Mouse (Mus musculus): ENCODE measurements at regions not wholly inside any gene's neighbourhood (a gene's known extent, or its start where the extent isn't known, plus 50 kb on each side); places are given as distances from the start of the nearest gene placed in this dataset.

DNA sequence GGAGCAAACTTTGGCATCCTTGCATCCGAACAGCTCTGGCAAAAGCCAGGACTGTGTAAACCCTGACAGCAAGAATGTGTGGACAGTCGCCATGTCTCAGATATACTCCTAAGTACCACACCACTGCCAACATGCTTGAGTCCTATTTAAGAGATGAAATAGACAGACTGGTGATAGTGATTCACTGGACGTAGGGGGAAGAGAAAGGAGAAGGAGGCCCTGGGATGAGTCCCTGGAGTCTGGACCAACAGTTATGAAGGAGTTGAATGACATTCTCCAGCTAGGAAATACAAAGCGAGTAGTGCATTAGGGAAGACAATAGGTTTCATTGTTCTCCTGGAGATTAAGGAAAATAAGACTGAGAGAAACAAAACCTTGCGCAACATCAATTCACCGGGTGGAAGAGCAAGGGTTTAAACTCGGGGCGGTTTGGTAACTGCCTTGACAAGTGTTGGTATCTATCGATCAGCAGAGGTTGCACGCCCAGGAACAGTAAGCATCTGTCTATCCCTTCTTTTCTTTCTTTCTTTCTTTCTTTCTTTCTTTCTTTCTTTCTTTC lies 54.3 kb upstream of the Nrbf2 start:
- no peak for DNase-seq (ENCODE audit: low spot score in 2 of 2)

DNA sequence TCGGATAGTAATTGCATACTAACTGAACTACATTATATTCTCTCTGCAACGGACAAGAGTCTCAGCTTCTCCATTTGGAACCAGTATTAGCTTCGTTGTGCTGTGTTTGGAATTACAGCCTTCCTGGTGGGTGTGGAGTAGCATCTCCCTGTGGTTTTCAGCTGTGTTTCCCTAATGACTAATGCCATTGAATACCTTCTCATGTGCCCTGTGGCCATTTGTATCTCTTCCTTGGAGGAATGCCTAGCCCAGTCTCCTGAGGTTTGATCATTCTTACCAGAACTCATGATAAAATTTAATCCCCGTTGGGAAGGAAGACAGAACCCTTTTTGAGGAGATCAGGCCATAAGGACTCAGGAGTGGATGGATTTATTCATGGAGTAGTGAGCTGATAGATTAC lies 59.6 kb upstream of the Nrbf2 start:
- DNase-seq (ENCODE audit: low spot score in 2 of 2) = no peak

DNA sequence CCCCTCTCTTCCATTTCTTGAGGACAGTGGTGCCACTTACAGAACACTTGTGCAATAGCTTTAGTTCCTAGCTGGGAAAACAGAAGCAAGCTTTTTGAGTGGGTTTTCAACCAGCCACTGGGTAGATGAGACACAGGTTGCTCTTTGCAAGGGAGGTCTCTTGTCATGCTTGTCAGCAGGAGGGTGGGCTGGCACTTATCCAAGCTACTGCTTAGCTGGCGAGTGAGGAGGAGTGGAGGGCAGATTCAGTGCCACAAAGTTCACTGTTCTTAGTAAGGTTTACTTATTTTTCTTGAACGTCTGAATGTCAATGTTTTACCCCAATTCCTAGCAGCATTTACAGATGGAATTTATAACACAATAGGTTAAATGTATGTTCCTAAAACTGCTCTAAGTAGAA lies 65.9 kb upstream of the Nrbf2 start:
- no peak for DNase-seq (ENCODE audit: low spot score in 2 of 2)

DNA sequence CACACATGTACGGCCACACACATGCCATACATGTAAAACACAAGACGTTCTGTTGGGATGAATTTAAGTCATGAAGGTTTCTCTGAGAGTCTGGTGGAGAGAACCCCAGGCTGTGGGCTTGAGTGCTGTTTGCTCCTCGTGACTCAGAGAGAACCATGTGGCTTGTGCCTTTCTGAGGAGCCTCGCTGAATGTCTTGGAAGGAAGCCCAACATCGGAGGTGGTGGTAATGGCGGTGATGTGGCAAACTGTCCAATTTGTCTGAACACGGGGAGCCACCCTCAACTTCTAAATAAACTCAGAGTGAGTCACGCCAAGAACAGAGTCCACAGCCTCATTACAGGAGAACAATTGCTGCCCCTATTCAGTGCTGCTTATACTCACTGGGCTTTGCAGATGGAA lies 75.7 kb upstream of the Nrbf2 start:
- DNase-seq (ENCODE audit: low spot score in 2 of 2) = peak; percentile 57 to 61

DNA sequence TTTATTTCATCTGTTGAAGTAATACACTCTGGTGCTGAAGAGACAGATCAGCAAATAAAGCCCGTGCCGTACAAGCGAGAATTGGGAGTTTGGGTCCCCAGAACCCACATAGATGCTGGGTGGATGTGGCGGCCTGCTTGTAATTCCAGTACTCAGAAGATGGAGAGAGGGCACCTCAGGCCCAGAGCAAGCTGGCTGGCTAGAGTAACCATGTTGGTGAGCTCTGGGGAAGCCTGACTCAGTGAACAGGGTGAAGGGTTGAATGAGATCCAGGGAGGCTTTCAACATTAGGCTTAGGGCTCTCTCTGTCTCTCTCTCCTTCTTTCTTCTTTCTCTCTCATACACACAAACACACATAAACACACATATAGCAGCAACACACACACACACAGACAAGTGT lies 76.2 kb upstream of the Nrbf2 start:
- no peak for DNase-seq (ENCODE audit: low spot score in 2 of 2)

DNA sequence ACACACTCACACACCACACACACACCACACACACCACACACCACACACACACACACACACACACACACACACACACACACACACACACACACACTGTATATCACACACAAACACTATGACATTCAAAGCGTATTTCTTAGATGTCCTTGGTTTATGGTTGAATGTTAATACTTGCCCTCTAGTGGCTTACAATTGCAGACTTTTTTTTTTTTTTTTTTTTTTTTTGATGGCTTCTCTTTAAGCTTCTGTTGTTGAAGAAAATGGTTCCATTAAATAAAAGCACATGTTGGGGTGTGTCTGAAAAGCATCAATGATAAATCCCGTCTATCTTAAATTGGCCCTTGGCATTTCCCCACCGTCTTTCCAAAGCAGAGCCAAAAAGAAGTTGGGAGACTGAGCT lies 79.5 kb upstream of the Nrbf2 start:
- DNase-seq (ENCODE audit: low spot score in 2 of 2) = no peak

DNA sequence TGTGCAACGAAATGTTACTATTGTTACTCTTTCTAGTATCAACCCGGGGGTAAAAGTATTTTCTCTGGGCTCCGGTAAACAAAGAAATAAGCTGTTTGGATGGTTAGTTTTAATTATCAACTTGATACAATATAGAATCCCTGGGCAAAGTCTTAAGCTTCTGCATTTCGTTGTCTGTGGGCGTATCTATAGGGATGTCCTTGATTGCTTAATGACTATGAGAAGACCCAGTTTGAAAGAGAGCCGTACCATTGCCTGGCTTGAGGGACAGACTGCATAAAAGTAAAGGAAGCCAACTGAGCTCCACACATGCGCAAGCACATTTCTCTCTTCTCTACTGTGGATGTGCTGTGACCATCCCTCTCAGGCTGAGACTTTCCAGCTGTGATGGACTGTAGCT lies 80.1 kb upstream of the Nrbf2 start:
- no peak for DNase-seq (ENCODE audit: low spot score in 2 of 2)

DNA sequence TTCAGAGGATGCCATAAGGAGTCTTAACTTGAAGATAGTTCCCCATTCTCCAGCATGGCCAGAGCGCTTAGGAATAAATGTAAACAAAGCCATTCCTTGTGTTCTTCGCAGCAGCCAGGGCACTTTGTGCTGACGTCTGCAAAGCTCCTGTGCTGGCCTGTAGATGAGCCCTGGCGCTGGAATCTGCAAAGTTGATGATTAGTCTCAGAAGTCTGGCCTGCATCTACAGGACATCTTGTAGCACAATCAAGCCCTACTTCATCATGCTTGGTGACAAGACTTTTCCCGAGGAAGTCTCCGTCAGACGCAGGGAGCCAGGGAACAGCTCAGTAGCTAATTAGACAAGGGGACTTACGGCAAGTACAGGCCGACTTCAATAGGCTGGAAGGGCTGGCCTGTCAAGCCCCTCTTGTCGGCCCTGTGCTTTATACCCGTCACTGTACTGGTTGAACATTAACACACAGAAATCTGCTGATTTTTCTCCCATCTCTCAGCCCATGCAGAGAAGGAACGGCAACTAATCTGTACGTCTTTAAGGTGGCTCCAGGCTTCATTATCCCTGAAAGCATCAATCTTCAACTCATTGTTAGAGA lies 87.6 kb upstream of the Nrbf2 start:
- no peak for DNase-seq (ENCODE audit: low spot score in 2 of 2)

DNA sequence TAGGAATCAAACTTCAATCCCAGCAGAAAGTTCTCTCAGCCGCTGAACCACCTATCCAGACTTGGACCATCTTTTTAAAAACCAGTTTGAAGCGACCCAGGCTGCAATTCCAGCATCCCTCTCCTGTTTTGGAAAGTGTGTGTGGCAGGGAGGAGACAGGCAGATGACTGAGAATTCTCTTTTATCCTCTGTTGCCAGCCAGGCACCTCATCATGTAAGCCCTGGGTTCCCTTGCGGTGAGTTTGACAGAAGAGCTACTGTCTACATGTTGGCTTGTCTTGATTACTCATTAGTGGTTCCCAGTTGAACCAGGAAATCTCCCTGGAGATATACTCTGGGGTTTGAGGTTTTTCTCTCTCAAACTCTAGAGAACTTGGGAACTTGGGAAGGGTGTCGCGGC lies 91.5 kb upstream of the Nrbf2 start:
- no peak for DNase-seq (ENCODE audit: low spot score in 2 of 2)

DNA sequence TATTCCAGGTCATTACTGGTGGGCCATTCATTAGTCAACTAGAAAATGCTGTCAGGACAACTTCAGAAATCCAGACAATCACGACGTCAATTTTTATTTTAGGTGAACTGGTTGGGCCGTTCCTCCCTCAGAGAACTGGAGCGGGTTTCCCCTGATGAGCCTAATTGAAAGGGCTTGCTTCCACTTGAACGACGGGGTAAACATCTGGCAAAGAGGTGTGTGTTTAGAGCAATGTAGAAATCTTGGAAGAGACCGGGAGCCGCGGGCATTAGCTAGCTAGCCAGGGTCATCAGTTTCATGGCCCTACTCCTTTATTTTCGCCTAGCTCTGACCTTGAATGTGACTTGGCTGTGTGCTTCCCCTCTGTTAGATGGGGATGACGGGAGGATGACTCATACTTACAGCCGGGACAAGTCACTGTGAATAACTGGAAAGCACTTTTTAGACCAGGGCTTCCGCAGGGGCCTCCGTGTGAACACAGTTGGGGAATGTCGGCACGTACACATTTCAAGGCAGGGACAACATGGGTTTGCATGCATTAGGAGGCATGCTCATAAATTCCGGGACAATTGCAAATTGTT lies 92.6 kb upstream of the Nrbf2 start:
- DNase-seq (ENCODE audit: low spot score in 2 of 2) = no peak

DNA sequence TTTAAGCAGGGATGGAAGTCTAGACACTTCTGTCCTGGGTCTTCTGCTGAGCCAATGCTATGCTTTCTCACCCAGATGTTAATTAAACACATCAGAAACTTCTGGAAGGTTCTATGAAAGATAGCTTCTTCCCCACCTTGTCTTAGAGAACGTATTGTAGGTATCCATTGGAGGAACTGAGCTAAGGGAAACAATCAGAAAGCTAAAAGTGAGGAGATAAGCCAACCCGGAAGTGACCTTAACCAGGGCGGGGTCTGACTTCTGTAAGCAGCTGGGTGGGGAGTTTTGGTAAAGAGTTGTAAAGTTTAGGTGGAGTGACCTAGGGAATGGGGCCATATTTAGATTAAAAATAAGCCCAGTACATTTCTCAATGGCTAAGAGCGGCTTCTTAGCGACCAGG lies 95.1 kb upstream of the Nrbf2 start:
- DNase-seq (ENCODE audit: low spot score in 2 of 2) = no peak

DNA sequence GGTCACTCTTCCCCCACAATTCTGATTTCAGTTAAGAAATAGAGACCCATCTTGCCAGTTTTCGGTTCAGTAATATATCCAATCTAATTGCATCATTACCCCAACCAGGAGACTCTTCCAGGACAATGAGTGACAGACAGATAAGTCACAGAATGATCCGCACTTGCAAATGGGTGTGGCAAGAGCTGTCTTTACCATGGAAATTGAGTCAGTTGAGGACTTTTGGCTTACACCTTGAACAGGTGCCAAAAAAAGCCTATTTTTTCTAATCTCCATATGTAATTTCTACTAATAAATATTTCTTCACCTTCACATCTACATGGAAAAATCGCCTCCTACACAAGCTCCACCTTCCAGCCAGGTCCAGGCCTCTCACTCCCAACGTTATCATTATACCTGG lies 98.2 kb upstream of the Nrbf2 start:
- DNase-seq (ENCODE audit: low spot score in 2 of 2) = no peak

DNA sequence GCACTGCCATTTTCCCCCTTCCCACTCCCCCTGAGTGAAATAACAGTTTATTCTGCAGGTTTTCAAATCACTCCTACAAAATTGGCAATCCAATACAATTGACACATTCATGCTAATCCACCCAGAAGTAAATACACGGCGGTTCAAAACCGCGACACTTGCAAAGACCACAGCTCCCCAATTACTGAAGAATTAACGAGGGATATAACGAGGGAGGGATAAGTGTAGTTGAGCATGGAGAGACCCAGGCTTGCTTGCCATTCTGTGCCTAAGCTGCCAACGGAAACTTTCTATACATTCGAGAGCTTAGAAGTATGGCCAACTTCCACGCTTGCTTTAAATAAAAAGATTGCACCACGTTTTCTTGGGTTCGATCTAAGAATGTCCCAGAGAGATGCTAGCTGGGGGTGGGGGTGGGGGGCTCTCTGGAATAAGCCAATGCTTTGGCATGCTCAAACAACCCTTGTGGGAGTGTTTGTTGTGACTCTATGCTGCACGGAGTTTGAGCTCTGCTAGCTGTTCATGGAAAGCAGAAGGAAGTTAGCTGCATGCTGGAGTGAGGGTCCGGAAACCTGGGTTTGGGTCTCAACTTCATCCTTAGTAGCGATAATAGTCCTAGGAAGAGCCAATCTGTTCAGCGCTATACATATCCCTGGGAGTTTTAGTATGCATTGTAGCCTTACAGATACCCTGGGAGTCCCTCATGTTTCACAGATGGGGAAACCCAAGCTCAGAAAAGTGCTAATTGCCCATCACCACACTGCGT lies 98.9 kb upstream of the Nrbf2 start:
- no peak for DNase-seq (ENCODE audit: low spot score in 2 of 2)

DNA sequence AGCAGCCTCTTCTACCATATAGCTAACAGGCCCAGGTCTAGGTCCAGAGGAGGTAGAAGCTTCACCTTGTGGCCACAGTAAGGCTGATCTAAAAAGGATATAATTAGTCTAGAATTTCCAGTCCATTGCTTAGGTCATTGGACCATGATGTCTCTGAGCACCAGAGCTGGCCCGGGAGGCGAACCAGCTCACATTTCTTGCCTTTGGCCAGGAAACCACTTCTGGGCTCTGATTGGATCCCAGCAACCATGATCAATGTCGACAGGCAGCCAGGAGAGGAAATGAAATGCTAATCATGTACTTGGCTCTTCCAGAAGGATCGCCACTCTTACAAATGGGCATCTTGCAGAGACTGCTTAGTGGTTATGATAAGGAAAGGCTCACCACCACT lies 99.5 kb upstream of the Nrbf2 start:
- DNase-seq (ENCODE audit: low spot score in 2 of 2) = no peak

DNA sequence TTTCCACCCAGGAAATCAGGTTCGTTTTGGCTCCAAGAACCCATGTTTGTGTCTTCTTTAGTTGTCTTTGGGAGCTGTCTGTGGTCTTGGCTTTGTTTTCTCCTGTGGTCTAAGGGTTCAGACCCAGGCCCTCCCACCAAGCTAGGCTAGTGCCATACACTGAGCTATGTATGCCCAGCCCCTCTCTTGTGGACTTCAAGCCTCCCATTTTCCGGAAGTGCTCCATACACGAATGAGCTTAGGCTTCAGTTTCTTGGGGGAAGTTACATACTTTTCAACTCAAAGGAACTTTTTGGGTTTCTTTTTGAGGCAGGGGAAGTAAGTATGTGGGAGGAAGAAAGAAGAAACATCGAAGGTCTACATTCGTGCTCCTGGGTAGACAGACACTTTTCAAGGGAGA lies 100.9 kb upstream of the Nrbf2 start:
- DNase-seq (ENCODE audit: low spot score in 2 of 2) = no peak

DNA sequence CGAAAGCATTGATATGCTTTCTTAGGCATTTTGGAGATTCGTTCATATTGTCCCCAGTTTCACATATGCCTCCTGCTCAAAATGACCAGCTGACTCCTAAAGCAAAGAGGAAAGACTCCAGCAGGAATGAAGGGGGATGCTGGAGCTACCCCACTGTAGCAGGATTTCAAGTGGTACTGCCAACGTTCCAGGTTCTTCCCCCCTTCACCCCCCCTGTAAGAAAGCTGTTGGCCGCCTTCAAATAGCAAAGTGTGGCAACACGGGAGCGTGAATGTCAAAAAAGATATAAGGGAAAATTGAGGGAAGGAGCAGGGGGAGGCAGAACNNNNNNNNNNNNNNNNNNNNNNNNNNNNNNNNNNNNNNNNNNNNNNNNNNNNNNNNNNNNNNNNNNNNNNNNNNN lies 103.7 kb upstream of the Nrbf2 start:
- no peak for DNase-seq (ENCODE audit: low spot score in 2 of 2)

DNA sequence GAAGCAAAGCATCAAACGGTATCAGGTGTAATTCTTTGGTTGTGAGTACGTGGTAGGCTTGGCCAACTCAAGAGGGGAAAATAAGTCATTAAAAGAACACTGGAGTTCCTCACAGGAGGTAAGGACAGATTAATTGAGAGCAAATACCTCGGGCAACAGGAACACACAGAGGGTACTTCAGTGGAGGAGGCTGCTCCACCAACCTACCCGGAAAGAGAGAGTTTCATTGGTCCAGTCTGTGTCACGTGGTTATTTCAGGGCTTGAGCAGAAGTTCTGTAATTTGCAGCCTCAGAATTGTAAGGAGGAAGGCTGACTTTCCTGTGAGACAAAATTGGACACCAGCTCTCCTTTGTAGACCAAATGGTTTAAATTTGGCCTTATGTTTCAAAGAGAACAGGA lies 115.3 kb upstream of the Nrbf2 start:
- DNase-seq (ENCODE audit: low spot score in 2 of 2) = no peak

DNA sequence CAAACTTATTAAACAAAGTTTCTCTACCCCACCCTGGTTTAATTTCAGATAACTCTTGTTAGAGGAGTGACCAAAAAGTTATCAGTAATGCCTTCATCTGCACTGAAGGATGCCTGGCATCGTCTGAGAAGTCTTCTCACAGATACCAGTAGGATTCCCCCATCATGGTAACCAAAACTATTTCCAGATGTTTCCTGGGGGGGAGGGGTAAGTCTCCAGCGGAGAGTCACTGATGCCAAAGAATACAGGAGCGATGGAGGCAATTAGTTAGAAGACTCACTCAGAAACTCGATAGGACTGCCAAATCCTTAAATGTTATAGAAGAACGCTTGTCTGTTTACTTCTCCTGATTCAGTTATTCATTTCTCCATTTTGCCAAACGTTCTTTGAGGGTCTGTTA lies 116.3 kb upstream of the Nrbf2 start:
- DNase-seq (ENCODE audit: low spot score in 2 of 2) = no peak

DNA sequence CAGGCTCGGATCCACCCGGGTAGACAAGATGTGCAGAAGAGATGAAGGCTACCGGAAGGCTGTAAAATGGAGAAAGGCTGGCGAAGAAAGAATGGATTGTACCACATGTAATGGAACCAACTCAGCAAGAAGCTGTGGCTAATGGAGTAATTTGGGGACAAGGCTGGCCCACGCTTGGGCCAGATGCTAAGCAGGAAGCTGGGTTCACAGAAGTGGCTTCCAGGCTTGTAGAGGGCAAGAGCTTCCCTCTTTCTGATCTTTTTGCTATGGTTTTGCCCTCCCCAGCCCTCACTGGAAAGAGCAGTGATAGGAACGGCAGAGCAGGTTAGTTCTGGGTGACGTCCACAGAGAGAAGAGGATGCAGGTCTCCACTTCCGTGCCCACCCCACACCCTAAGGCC lies 117.7 kb upstream of the Egr2 start:
- no peak for DNase-seq (ENCODE audit: low spot score in 2 of 2)

DNA sequence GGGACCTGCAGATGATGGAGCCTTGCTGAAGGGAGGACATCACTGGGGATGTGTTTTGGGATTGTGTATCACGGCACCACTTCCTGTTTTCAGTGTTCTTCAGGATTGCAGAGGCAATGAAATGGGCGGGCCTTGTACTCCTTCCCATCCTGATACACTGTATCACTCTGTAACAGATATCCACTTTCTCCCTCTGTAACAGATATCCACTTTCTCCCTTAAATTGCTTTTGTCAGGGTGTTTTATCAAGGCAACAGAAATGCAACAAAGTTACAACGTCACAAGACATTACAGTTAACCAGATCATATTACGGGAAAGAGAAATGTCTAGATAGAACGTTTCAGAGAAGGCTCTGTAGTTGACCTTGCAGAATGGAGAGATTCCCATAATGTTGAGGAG lies 114.5 kb upstream of the Egr2 start:
- no peak for DNase-seq (ENCODE audit: low spot score in 2 of 2)

DNA sequence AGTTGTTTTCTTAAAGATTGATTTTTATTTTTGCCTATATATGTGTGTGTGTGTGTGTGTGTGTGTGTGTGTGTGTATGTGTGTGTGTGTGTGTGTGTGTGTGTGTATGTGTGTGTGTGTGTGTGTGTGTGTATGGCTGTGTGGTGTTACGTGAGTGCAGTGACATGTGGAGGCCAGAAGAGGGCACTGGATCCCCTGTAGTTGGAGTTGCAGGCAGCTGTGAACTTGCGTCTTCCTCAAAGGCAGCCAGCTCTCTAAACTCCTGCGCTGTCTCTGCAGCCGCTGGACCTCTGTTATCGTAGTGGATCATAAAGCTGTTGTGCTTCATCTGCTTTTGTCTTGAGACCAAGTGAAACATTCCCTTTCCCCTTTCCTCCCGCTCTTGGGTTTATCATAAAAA lies 109.9 kb upstream of the Egr2 start:
- no peak for DNase-seq (ENCODE audit: low spot score in 2 of 2)

DNA sequence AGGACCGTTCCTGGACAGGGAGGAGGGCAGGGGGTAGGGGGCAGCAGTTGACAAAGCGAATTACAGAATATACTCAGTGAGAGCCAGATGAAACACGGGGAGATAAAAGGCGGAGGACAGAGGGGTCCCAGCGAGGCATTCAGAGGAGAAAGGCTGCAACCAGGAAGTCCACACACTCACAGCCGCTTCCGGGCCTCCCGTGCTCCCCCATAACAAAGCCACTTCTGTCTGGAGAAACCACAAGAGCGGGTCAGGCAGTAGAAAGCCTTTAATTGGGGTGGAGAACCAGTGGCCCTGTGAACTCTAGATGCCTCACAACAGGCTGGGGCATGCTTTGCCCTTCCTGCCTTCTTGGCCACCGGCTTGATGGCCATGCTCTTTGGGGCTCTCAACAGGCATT lies 108.1 kb upstream of the Egr2 start:
- DNase-seq (ENCODE audit: low spot score in 2 of 2) = no peak

DNA sequence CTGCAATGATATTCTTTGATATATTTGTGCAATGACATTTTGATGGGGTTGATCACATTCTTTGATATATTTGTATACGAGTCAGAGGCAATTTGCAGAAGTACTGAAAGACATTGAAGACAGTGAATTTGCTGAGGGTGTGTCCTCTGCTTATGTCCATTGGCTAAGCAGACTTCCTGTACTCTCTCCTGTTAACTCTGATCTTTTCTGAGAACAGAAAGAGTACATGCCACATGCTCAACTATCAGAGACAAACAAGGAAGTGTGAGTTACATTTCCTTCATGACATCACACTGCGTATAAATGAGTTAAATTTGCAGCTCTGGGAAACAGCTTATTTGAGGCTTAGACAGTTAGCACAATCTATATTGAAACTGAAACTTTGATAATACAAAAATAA lies 104.5 kb upstream of the Egr2 start:
- no peak for DNase-seq (ENCODE audit: low spot score in 2 of 2)
